In genomic region chr6:113624989-113625770, GRCm38 (mm10) we compare ENCODE assay signal across 8 mouse cellular contexts. TPM values are rescaled to one million over a fixed set of nuclear protein-coding genes. Genes with fewer than 3 reads are reported as not detected.
DNase-seq lines count a peak whose midpoint lies in the region; ATAC-seq and TF ChIP-seq lines count a peak whose summit lies in the region.
"Had no signal": no experiment of that assay in that cellular context is flagged by ENCODE, and none has a peak within 500 bp of the region (broad histone marks: within the 10 kb centered on the region; RNA-seq: fewer than 3 reads in every experiment).

No protein-coding gene starts in this region.

- WGBS in embryonic facial prominence, embryonic 11.5 days = 57% methylated on average over 5 of the region's 5 CpGs
- WGBS in intestine, embryonic 14.5 days = 36% methylated on average over 5 of the region's 5 CpGs
- WGBS in midbrain, embryonic 11.5 days = 57% methylated on average over 5 of the region's 5 CpGs

- peak overlapping the region; percentile 92 for H3K27ac ChIP-seq in testis, adult 2 months (ENCODE audit: control insufficient read depth, insufficient read depth, low read depth, low read length)
- H3K27ac ChIP-seq in embryonic facial prominence, embryonic 11.5 days (replicated peaks; ENCODE audit: low read depth, low read length) = no peak overlapping the region
- H3K27ac ChIP-seq in intestine, embryonic 14.5 days (ENCODE audit: low read depth) = no peak overlapping the region
- no peak overlapping the region for H3K27ac ChIP-seq in midbrain, embryonic 11.5 days (ENCODE audit: low read depth, low read length)

- H3K4me1 ChIP-seq in testis, adult 2 months (ENCODE audit: control insufficient read depth, insufficient read depth, low read length) = peaks cover 2% of the 10 kb centered on the region
- no peaks in the 10 kb centered on the region for H3K4me1 ChIP-seq in embryonic facial prominence, embryonic 11.5 days (ENCODE audit: control insufficient read depth, insufficient read depth, low read length)
- H3K4me1 ChIP-seq in intestine, embryonic 14.5 days (replicated peaks; ENCODE audit: control insufficient read depth, insufficient read depth, low read length) = peaks cover 11% of the 10 kb centered on the region
- peaks cover 13% of the 10 kb centered on the region for H3K4me1 ChIP-seq in midbrain, embryonic 11.5 days (ENCODE audit: control insufficient read depth, insufficient read depth, low read length)

- H3K4me2 ChIP-seq in embryonic facial prominence, embryonic 11.5 days (ENCODE audit: low read depth, low read length) = peak overlapping the region; percentile 59
- peak overlapping the region; percentile 94 for H3K4me2 ChIP-seq in intestine, embryonic 14.5 days (ENCODE audit: low read length)
- H3K4me2 ChIP-seq in midbrain, embryonic 11.5 days = peak overlapping the region; percentile 85

- H3K9ac ChIP-seq in embryonic facial prominence, embryonic 11.5 days (replicated peaks; ENCODE audit: low read length) = peak overlapping the region; percentile 83
- H3K9ac ChIP-seq in intestine, embryonic 14.5 days (ENCODE audit: low read length) = peak overlapping the region; percentile 76
- H3K9ac ChIP-seq in midbrain, embryonic 11.5 days (ENCODE audit: low read length) = peak overlapping the region; percentile 90

- peak overlapping the region; percentile 98 for H3K4me3 ChIP-seq in testis, adult 2 months (ENCODE audit: control insufficient read depth, low read depth, low read length)
- peak overlapping the region; percentile 67 for H3K4me3 ChIP-seq in embryonic facial prominence, embryonic 11.5 days (ENCODE audit: low read depth, low read length)
- peak overlapping the region; percentile 72 for H3K4me3 ChIP-seq in intestine, embryonic 14.5 days (ENCODE audit: low read depth, low read length)
- peak overlapping the region; percentile 77 for H3K4me3 ChIP-seq in midbrain, embryonic 11.5 days (ENCODE audit: low read depth, low read length)

- TF ChIP-seq CTCF in testis, adult 2 months (IDR thresholded peaks at IDR 0.05; ENCODE audit: control insufficient read depth, insufficient read depth, insufficient replicate concordance, low read depth, low read length) = no peak

- no peak for ATAC-seq in embryonic facial prominence, embryonic 11.5 days (replicated peaks; ENCODE audit: insufficient number of reproducible peaks, low FRiP score, low TSS enrichment, low read depth)
- no peak for ATAC-seq in intestine, embryonic 14.5 days (replicated peaks; ENCODE audit: low FRiP score, low TSS enrichment, low read depth)
- no peak for ATAC-seq in midbrain, embryonic 11.5 days (ENCODE audit: low FRiP score)
- no peak for ATAC-seq in granulocyte monocyte progenitor cell, adult 5-6 weeks (replicated peaks; ENCODE audit: poor library complexity, severe bottlenecking)

- H3K9me3 ChIP-seq in embryonic facial prominence, embryonic 11.5 days (replicated peaks; ENCODE audit: control insufficient read depth, low read length) = no peaks in the 10 kb centered on the region
- H3K9me3 ChIP-seq in intestine, embryonic 14.5 days (ENCODE audit: control insufficient read depth, low read length) = no peaks in the 10 kb centered on the region
- no peaks in the 10 kb centered on the region for H3K9me3 ChIP-seq in midbrain, embryonic 11.5 days (ENCODE audit: control insufficient read depth, low read length)

- DNase-seq in testis, postnatal 10 days (ENCODE audit: low spot score) = no peak
- DNase-seq in embryonic facial prominence, embryonic 11.5 days (ENCODE audit: low spot score) = no peak
- DNase-seq in intestine, embryonic 14.5 days (ENCODE audit: low spot score) = no peak
- DNase-seq in midbrain, embryonic 11.5 days (ENCODE audit: low spot score, missing footprints) = peak; percentile 85
- DNase-seq in right cerebral cortex, postnatal 25 days = no peak

- H3K36me3 ChIP-seq in testis, adult 2 months (ENCODE audit: control insufficient read depth, insufficient read depth, low read length) = peaks cover 1% of the 10 kb centered on the region
- peaks cover 4% of the 10 kb centered on the region; the same call in 1 of the 2 replicates for H3K36me3 ChIP-seq in embryonic facial prominence, embryonic 11.5 days (replicated peaks; ENCODE audit: control insufficient read depth, insufficient read depth, low read depth, low read length)
- peaks cover 25% of the 10 kb centered on the region for H3K36me3 ChIP-seq in intestine, embryonic 14.5 days (ENCODE audit: control insufficient read depth, insufficient read depth, low read length)
- peaks cover 9% of the 10 kb centered on the region; the same call in 1 of the 2 replicates for H3K36me3 ChIP-seq in midbrain, embryonic 11.5 days (ENCODE audit: control insufficient read depth, insufficient read depth, low read length)

- no peak for TF ChIP-seq POLR2A in testis, adult 2 months (IDR thresholded peaks at IDR 0.05; ENCODE audit: control insufficient read depth, low read depth, low read length)

- H3K27me3 ChIP-seq in testis, adult 2 months (ENCODE audit: control insufficient read depth, insufficient read depth, low read length) = no peaks in the 10 kb centered on the region
- H3K27me3 ChIP-seq in embryonic facial prominence, embryonic 11.5 days (ENCODE audit: control insufficient read depth, insufficient read depth, low read length) = no peaks in the 10 kb centered on the region
- no peaks in the 10 kb centered on the region for H3K27me3 ChIP-seq in intestine, embryonic 14.5 days (replicated peaks; ENCODE audit: control insufficient read depth, insufficient read depth, low read length)
- H3K27me3 ChIP-seq in midbrain, embryonic 11.5 days (ENCODE audit: control insufficient read depth, insufficient read depth, low read length) = no peaks in the 10 kb centered on the region

RNA-seq across cellular contexts. Expression of gene Vhl, which starts 1.4 kb away (rescaled TPM):
- 222 and 254 TPM in 2 replicates for polyA plus RNA-seq in testis, adult 2 months (2012; rRNA removed)
- 56.9 and 64.0 TPM in 2 replicates for polyA plus RNA-seq in embryonic facial prominence, embryonic 11.5 days (2014; fragmentation: Nextera tagmentation; extraction: Ambion mirVana)
- 41.6 and 45.1 TPM in 2 replicates for polyA plus RNA-seq in intestine, embryonic 14.5 days (2014; fragmentation: Nextera tagmentation; extraction: Ambion mirVana)
- polyA plus RNA-seq in midbrain, embryonic 11.5 days (2014; fragmentation: Nextera tagmentation; extraction: Ambion mirVana) = 60.9 and 62.4 TPM in 2 replicates
- total RNA-seq in granulocyte monocyte progenitor cell, adult 5-6 weeks (2014; fragmentation: Nextera tagmentation) = 15.7 and 24.6 TPM in 2 replicates
- total RNA-seq in granulocyte monocyte progenitor cell, adult 5-6 weeks (2017) = 11.0 and 11.3 TPM in 2 replicates

RNA-seq across cellular contexts. Expression of gene Irak2, which starts 13.1 kb away (rescaled TPM):
- 2.4 and 3.3 TPM in 2 replicates for polyA plus RNA-seq in testis, adult 2 months (2012; rRNA removed)
- polyA plus RNA-seq in embryonic facial prominence, embryonic 11.5 days (2014; fragmentation: Nextera tagmentation; extraction: Ambion mirVana) = 2.2 and 4.0 TPM in 2 replicates
- polyA plus RNA-seq in intestine, embryonic 14.5 days (2014; fragmentation: Nextera tagmentation; extraction: Ambion mirVana) = 5.7 and 8.2 TPM in 2 replicates
- 1.6 and 1.9 TPM in 2 replicates for polyA plus RNA-seq in midbrain, embryonic 11.5 days (2014; fragmentation: Nextera tagmentation; extraction: Ambion mirVana)
- total RNA-seq in granulocyte monocyte progenitor cell, adult 5-6 weeks (2014; fragmentation: Nextera tagmentation) = 6.7 and 9.5 TPM in 2 replicates
- 6.4 and 17.5 TPM in 2 replicates for total RNA-seq in granulocyte monocyte progenitor cell, adult 5-6 weeks (2017)

RNA-seq across cellular contexts. Expression of gene Brk1, which starts 20.6 kb away (rescaled TPM):
- 60.9 and 70.2 TPM in 2 replicates for polyA plus RNA-seq in testis, adult 2 months (2012; rRNA removed)
- 232 and 233 TPM in 2 replicates for polyA plus RNA-seq in embryonic facial prominence, embryonic 11.5 days (2014; fragmentation: Nextera tagmentation; extraction: Ambion mirVana)
- 238 and 245 TPM in 2 replicates for polyA plus RNA-seq in intestine, embryonic 14.5 days (2014; fragmentation: Nextera tagmentation; extraction: Ambion mirVana)
- 223 and 232 TPM in 2 replicates for polyA plus RNA-seq in midbrain, embryonic 11.5 days (2014; fragmentation: Nextera tagmentation; extraction: Ambion mirVana)
- 223 and 247 TPM in 2 replicates for total RNA-seq in granulocyte monocyte progenitor cell, adult 5-6 weeks (2014; fragmentation: Nextera tagmentation)
- total RNA-seq in granulocyte monocyte progenitor cell, adult 5-6 weeks (2017) = 96.6 and 108 TPM in 2 replicates

RNA-seq across cellular contexts. Expression of gene Fancd2os, which starts 24.7 kb away (rescaled TPM):
- 23.8 and 29.9 TPM in 2 replicates for polyA plus RNA-seq in testis, adult 2 months (2012; rRNA removed)
- polyA plus RNA-seq in embryonic facial prominence, embryonic 11.5 days (2014; fragmentation: Nextera tagmentation; extraction: Ambion mirVana) = 0.20 TPM in 1 of 2 replicates, not detected in the other
- polyA plus RNA-seq in intestine, embryonic 14.5 days (2014; fragmentation: Nextera tagmentation; extraction: Ambion mirVana) = 0.20 and 0.22 TPM in 2 replicates
- 0.42 and 0.47 TPM in 2 replicates for polyA plus RNA-seq in midbrain, embryonic 11.5 days (2014; fragmentation: Nextera tagmentation; extraction: Ambion mirVana)
- total RNA-seq in granulocyte monocyte progenitor cell, adult 5-6 weeks (2014; fragmentation: Nextera tagmentation) = not detected in 2 replicates
- total RNA-seq in granulocyte monocyte progenitor cell, adult 5-6 weeks (2017) = not detected in 2 replicates
- total RNA-seq: hematopoietic stem cell, adult 5-6 weeks had no signal
